23 mouse cellular contexts compared by ENCODE assay signal in the genomic region with DNA sequence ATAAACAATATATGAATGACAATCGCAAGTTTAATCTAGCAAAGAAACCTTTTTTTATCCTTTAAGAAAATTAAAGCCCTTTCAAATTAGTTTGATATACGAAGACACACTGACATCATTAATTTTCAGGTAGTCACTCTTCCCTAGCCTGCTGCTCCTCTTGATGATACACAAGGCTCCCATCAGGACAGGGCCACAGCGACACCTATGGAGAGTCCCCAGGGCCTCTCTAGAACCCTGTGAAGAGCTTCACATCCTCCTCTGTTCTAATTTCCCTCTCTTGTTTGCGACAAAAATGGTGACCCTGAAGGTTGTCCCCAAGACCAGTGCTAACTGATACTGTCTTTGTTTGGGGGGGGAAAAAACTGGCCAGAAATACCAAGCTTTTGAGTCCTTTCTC.
DNase-seq lines count a peak whose midpoint lies in the region; TF ChIP-seq lines count a peak whose summit lies in the region.
"Had no signal": no experiment of that assay in that cellular context is flagged by ENCODE, and none has a peak within 500 bp of the region (broad histone marks: within the 10 kb centered on the region; RNA-seq: fewer than 3 reads in every experiment).

No protein-coding gene starts in this region.

- TF ChIP-seq CTCF in left cerebral cortex, adult 2 months (IDR thresholded peaks at IDR 0.05) = peak; percentile 7

- peak; percentile 46 for DNase-seq in adrenal gland, postnatal 10 days
- DNase-seq in adrenal gland, postnatal 4 days (ENCODE audit: low spot score in 2 of 2) = no peak
- no peak for DNase-seq in left cerebral cortex, adult 2 months (ENCODE audit: extremely low spot score in 1 of 2, low spot score in 2 of 2)
- no peak for DNase-seq in left cerebral cortex, postnatal 36 days (ENCODE audit: low spot score in 2 of 2)
- peak; percentile 10 for DNase-seq in thymus, postnatal 4 days
- DNase-seq in thymus, postnatal 10 days (ENCODE audit: low spot score in 2 of 2) = no peak
- no peak for DNase-seq in right cerebral cortex, postnatal 25 days
- DNase-seq in heart, adult 9 months (ENCODE audit: low spot score in 2 of 2) = no peak
- DNase-seq: cerebellum, adult 8-10 months; cerebellum, postnatal 36 days; embryo, embryonic 11 days; gastrocnemius, postnatal 10 days; heart, adult 11 months; heart, postnatal 14 days; kidney, adult 18-20 months; kidney, postnatal 10 days; thymus, postnatal 25 days had no signal

- intact Hi-C loops in left cerebral cortex, adult 2 months (cut with DNase I) = no loop called here
- intact Hi-C loops in left cerebral cortex, postnatal 36 days (cut with DNase I) = no loop called here

- no peak overlapping the region for H3K4me3 ChIP-seq in left cerebral cortex, adult 2 months
- H3K4me3 ChIP-seq: embryonic facial prominence, embryonic 13.5 days; erythroblast, embryonic 14.5 days; forebrain, embryonic 13.5 days; heart, embryonic 13.5 days; limb, embryonic 12.5 days; lung, embryonic 15.5 days had no signal

- no peak overlapping the region for H3K27ac ChIP-seq in left cerebral cortex, adult 2 months
- H3K27ac ChIP-seq: embryonic facial prominence, embryonic 13.5 days; forebrain, embryonic 13.5 days; heart, embryonic 13.5 days; limb, embryonic 12.5 days; lung, embryonic 15.5 days had no signal

Comparison
In these comparisons a context has a peak if more than half of its experiments do, and no peak if none do; other contexts are left out.
1. DNase-seq: peak in adrenal gland, postnatal 10 days (single experiment) and thymus, postnatal 4 days (single experiment); none in adrenal gland, postnatal 4 days (0 of 2), left cerebral cortex, adult 2 months (0 of 2), left cerebral cortex, postnatal 36 days (0 of 2), thymus, postnatal 10 days (0 of 2), right cerebral cortex, postnatal 25 days (single experiment) and heart, adult 9 months (0 of 2).